Mouse (Mus musculus): ENCODE results near the gene Nek8. TPM values are rescaled to one million over a fixed set of nuclear protein-coding genes. Genes with fewer than 3 reads are reported as not detected.

The Nek8 gene
- total and polyA plus RNA-seq, 3 experiments, result 7.1 to 8.3 (median 7.4) TPM

- Histone ChIP-seq H3K79me2 (replicated peaks; ENCODE audit: control insufficient read depth, extremely low read depth, insufficient read depth, poor library complexity, severe bottlenecking) (peaks cover 63% of the 10 kb centered on the region), H3K4me3 (replicated peaks in 1 of 3; ENCODE audit: low read depth in 2 of 3, low read length in 2 of 3, poor library complexity in 1 of 3) (no peak overlapping the region), H3K9me3 (replicated peaks; ENCODE audit: low read length) (no peaks in the 10 kb centered on the region), H3K4me1 (ENCODE audit: control insufficient read depth in 1 of 2, insufficient read depth in 2 of 2) (peaks cover 0 to 49% of the 10 kb centered on the region in 2 experiments; a peak in 2 of 4 replicates), H3K36me3 (replicated peaks in 1 of 2; ENCODE audit: control insufficient read depth in 1 of 2, insufficient read depth in 1 of 2, low read length in 1 of 2) (peaks cover 0 to 43% of the 10 kb centered on the region in 2 experiments), H3K27ac (ENCODE audit: insufficient read depth, low read depth) (no peak overlapping the region), H3K9ac (ENCODE audit: insufficient read depth, low read depth) (no peak overlapping the region), H3K4me2 (ENCODE audit: insufficient read depth, low read depth, poor library complexity, severe bottlenecking) (no peak overlapping the region), H3K27me3 (replicated peaks) (no peaks in the 10 kb centered on the region)
- no peak for DNase-seq (ENCODE audit: extremely low read depth)
- dilution Hi-C loops (cut with MboI; ENCODE audit: extremely low pct_ligation_motif_present, extremely low pct_unique_long_range_greater_than_20kb, low sequenced_read_pairs) (no loop called here), in situ Hi-C loops (cut with MboI; ENCODE audit: low pct_ligation_motif_present, low pct_unique_long_range_greater_than_20kb, low sequenced_read_pairs) (no loop called here)
- TF ChIP-seq PAX5 (IDR thresholded peaks at IDR 0.05; ENCODE audit: low read length), result no peak
- no peak for TF ChIP-seq SMC3 (IDR thresholded peaks at IDR 0.05; ENCODE audit: low read depth, low read length)
- no peak for TF ChIP-seq ZKSCAN1 (IDR thresholded peaks at IDR 0.05; ENCODE audit: borderline replicate concordance, low read depth, low read length)
- no peak for TF ChIP-seq CTCF (conservative IDR thresholded peaks at IDR 0.05 in 1 of 2, IDR thresholded peaks at IDR 0.05 in 1 of 2; ENCODE audit: low read depth in 2 of 2, low read length in 2 of 2)
- TF ChIP-seq MEF2A (IDR thresholded peaks at IDR 0.05; ENCODE audit: borderline replicate concordance, low read depth, low read length), result no peak
- no peak for TF ChIP-seq NELFE (IDR thresholded peaks at IDR 0.05; ENCODE audit: low read depth, low read length)
- TF ChIP-seq POLR2AphosphoS2 (IDR thresholded peaks at IDR 0.05; ENCODE audit: low read depth, low read length), result no peak
- TF ChIP-seq UBTF (IDR thresholded peaks at IDR 0.05; ENCODE audit: low read depth, low read length), result no peak
- no peak for TF ChIP-seq MAZ (IDR thresholded peaks at IDR 0.05; ENCODE audit: low read depth, low read length)
- TF ChIP-seq MXI1 (IDR thresholded peaks at IDR 0.05; ENCODE audit: low read depth, low read length), result no peak
- no peak for TF ChIP-seq JUND (conservative IDR thresholded peaks at IDR 0.05; ENCODE audit: low read depth, low read length)
- no peak for TF ChIP-seq GABPA (IDR thresholded peaks at IDR 0.05; ENCODE audit: insufficient replicate concordance, low read depth, low read length)
Measured at GRCm38 (mm10) chr11:78119898-78120297, 56.6 kb downstream of the Nek8 start.

- no peak for DNase-seq (ENCODE audit: extremely low read depth)
- H3K27me3 ChIP-seq (replicated peaks), result no peaks in the 10 kb centered on the region
- no peak overlapping the region for H3K4me3 ChIP-seq (replicated peaks in 1 of 3; ENCODE audit: low read depth in 2 of 3, low read length in 2 of 3, poor library complexity in 1 of 3)
- dilution Hi-C loops (cut with MboI; ENCODE audit: extremely low pct_ligation_motif_present, extremely low pct_unique_long_range_greater_than_20kb, low sequenced_read_pairs), result no loop called here
- in situ Hi-C loops (cut with MboI; ENCODE audit: low pct_ligation_motif_present, low pct_unique_long_range_greater_than_20kb, low sequenced_read_pairs), result no loop called here
- TF ChIP-seq USF2 (conservative IDR thresholded peaks at IDR 0.05; ENCODE audit: low read depth, low read length), result no peak
- no peak for TF ChIP-seq TBP (conservative IDR thresholded peaks at IDR 0.05; ENCODE audit: low read depth, low read length)
- TF ChIP-seq RAD21 (IDR thresholded peaks at IDR 0.05; ENCODE audit: low read depth, low read length), result no peak
- no peak for TF ChIP-seq ETS1 (conservative IDR thresholded peaks at IDR 0.05; ENCODE audit: low read depth, low read length)
- TF ChIP-seq ZC3H11A (IDR thresholded peaks at IDR 0.05; ENCODE audit: low read depth, low read length), result no peak
- TF ChIP-seq POLR2AphosphoS2 (IDR thresholded peaks at IDR 0.05; ENCODE audit: low read depth, low read length), result no peak
- no peak for TF ChIP-seq CHD2 (IDR thresholded peaks at IDR 0.05; ENCODE audit: low read length)
- no peak for TF ChIP-seq MXI1 (IDR thresholded peaks at IDR 0.05; ENCODE audit: low read depth, low read length)
- no peak for TF ChIP-seq GABPA (IDR thresholded peaks at IDR 0.05; ENCODE audit: insufficient replicate concordance, low read depth, low read length)
- no peak for TF ChIP-seq KAT2A (IDR thresholded peaks at IDR 0.05; ENCODE audit: insufficient replicate concordance, low read length)
- no peak for TF ChIP-seq HCFC1 (IDR thresholded peaks at IDR 0.05; ENCODE audit: low read depth, low read length)
- no peak for TF ChIP-seq ZMIZ1 (IDR thresholded peaks at IDR 0.05; ENCODE audit: low read depth, low read length)
- no peak for TF ChIP-seq SIN3A (IDR thresholded peaks at IDR 0.05; ENCODE audit: low read length)
- TF ChIP-seq MAFK (IDR thresholded peaks at IDR 0.05; ENCODE audit: insufficient replicate concordance, low read length), result no peak
- no peak for TF ChIP-seq NELFE (IDR thresholded peaks at IDR 0.05; ENCODE audit: low read depth, low read length)
- no peak for TF ChIP-seq NRF1 (IDR thresholded peaks at IDR 0.05; ENCODE audit: low read depth, low read length)
- no peak for TF ChIP-seq ZNF384 (IDR thresholded peaks at IDR 0.05; ENCODE audit: low read depth, low read length)
- no peak for TF ChIP-seq PAX5 (IDR thresholded peaks at IDR 0.05; ENCODE audit: low read length)
- no peak for TF ChIP-seq CHD1 (IDR thresholded peaks at IDR 0.05; ENCODE audit: low read depth, low read length)
- no peak overlapping the region for H3K27ac ChIP-seq (ENCODE audit: insufficient read depth, low read depth)
- H3K36me3 ChIP-seq (replicated peaks in 1 of 2; ENCODE audit: control insufficient read depth in 1 of 2, insufficient read depth in 1 of 2, low read length in 1 of 2), result peaks cover 4 to 52% of the 10 kb centered on the region in 2 experiments
- no peak overlapping the region for H3K9ac ChIP-seq (ENCODE audit: insufficient read depth, low read depth)
- peaks cover 5 to 53% of the 10 kb centered on the region in 2 experiments for H3K4me1 ChIP-seq (ENCODE audit: control insufficient read depth in 1 of 2, insufficient read depth in 2 of 2)
- H3K9me3 ChIP-seq (replicated peaks; ENCODE audit: low read length), result no peaks in the 10 kb centered on the region
- H3K4me2 ChIP-seq (ENCODE audit: insufficient read depth, low read depth, poor library complexity, severe bottlenecking), result no peak overlapping the region
- peaks cover 69% of the 10 kb centered on the region for H3K79me2 ChIP-seq (replicated peaks; ENCODE audit: control insufficient read depth, extremely low read depth, insufficient read depth, poor library complexity, severe bottlenecking)
Measured at GRCm38 (mm10) chr11:78118467-78118866, 58.0 kb downstream of the Nek8 start.

Data from CH12.LX (cell line).